Mouse (Mus musculus) kidney, adult 2 months (tissue): ENCODE results near the gene Spats2. TPM values are rescaled to one million over a fixed set of nuclear protein-coding genes. Genes with fewer than 3 reads are reported as not detected.

ENCODE experiments used
- DNase-seq: peaks from one replicate; pipeline ENCODE4 v3.0.0; 2021
- H3K27ac ChIP-seq: fragments of 200-500 bp; 2 replicates; pipeline ENCODE4 v1.5.1; 2012; ENCODE audit warnings: low read depth, low read length, control low read depth, inconsistent platforms; ENCODE audit not compliant: insufficient read depth
- H3K27me3 ChIP-seq: fragments of 200-500 bp; replicated peaks from 2 replicates; pipeline ENCODE4 v1.6.1; 2012; ENCODE audit warnings: mild to moderate bottlenecking, moderate library complexity, low read length, inconsistent platforms; ENCODE audit not compliant: control insufficient read depth, insufficient read depth
- H3K36me3 ChIP-seq: fragments of 200-500 bp; 2 replicates; pipeline ENCODE4 v1.6.1; 2012; ENCODE audit warnings: mild to moderate bottlenecking, moderate library complexity, low read length, inconsistent platforms; ENCODE audit not compliant: control insufficient read depth, insufficient read depth
- H3K4me1 ChIP-seq: fragments of 200-500 bp; 2 replicates; pipeline ENCODE4 v1.6.1; 2011; ENCODE audit warnings: low read length; ENCODE audit not compliant: control insufficient read depth, insufficient read depth
- H3K4me3 ChIP-seq: fragments of 200-500 bp; 2 replicates; pipeline ENCODE4 v1.5.1; 2011; ENCODE audit warnings: mild to moderate bottlenecking, low read depth, low read length, control low read depth; ENCODE audit not compliant: insufficient read depth
- CTCF ChIP-seq: fragments of 200-500 bp; conservative IDR thresholded peaks from 2 replicates; pipeline ENCODE4 v1.5.1; 2011; ENCODE audit warnings: low read depth, mild to moderate bottlenecking, control low read depth, low read length, moderate library complexity, mixed read lengths; ENCODE audit not compliant: insufficient read depth, insufficient read length
- POLR2A ChIP-seq: fragments of 200-500 bp; IDR thresholded peaks from one replicate; pipeline ENCODE4 v1.6.1; 2011; ENCODE audit warnings: low read depth, low read length, control low read depth
- WGBS: fragments of 180-500 bp; shearing (Covaris S2); methylation state at CpG from one replicate; pipeline ENCODE4 v1.1.7; 2018; 5-methylcytosine and 5-hydroxymethylcytosine counted together
- polyA plus RNA-seq: library from polyadenylated mRNA; depleted of rRNA; stranded (reverse); fragments of >200 nt; gene quantifications from 2 replicates; pipeline ENCODE4 v1.2.3, GENCODE M21; 2012

Spats2 gene
- polyA plus RNA-seq, 1 experiment = 8.6 TPM

DNA sequence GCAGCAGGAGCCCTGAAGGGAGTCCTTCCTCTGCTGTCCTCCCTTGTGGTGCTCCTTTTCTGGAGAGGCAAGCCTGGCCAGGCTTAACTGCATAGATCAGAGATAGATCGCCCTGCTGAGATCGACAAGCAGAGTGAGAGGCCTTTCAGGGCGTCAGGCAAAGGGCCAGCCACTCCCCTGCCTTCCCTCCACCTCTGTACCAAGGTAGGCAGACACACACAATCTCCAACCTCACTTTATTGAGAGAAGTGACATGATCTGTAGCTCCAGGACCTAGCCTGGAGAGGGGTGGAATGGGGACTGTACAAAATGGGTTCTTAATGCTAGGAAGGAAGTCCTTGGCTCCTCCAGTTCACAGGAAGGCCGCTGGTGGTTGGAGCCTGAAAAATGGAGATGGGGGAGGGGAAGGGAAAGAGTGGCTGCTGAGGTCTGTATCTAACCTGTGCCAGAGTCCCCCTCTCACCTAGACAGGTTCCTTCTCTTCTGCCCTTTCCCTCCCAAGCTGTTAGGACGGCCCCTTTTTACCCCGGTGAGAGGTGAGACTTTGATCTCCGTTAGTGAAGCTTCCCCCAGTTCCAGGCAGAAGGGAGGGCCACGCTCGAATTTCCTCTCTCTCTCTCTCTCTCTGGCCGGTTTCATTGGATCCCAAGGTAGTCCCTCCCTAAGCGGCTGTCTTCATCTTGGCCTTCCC is 41.7 kb upstream of the Spats2 start:
- 30% methylated on average over 11 of the region's 11 CpGs for WGBS
- no peaks in the 10 kb centered on the region for H3K27me3 ChIP-seq
- H3K36me3 ChIP-seq = no peaks in the 10 kb centered on the region
- peak; percentile 70 for DNase-seq
- H3K4me1 ChIP-seq = peaks cover 9% of the 10 kb centered on the region; the same call in 1 of the 2 replicates
- no peak overlapping the region for H3K4me3 ChIP-seq
- H3K27ac ChIP-seq = peak overlapping the region; percentile 43
- no peak for TF ChIP-seq POLR2A
- no peak for TF ChIP-seq CTCF

GRCm38 (mm10) chr15:99084618-99085017 is 41.1 kb upstream of the Spats2 start:
- WGBS = 48% methylated on average over 19 of the region's 19 CpGs
- DNase-seq = no peak
- H3K27ac ChIP-seq = 0 out of 2 replicates have a peak overlapping the region, but pooled peaks have one; percentile 12
- H3K27me3 ChIP-seq = no peaks in the 10 kb centered on the region
- no peak overlapping the region for H3K4me3 ChIP-seq
- peaks cover 9% of the 10 kb centered on the region; the same call in 1 of the 2 replicates for H3K4me1 ChIP-seq
- no peaks in the 10 kb centered on the region for H3K36me3 ChIP-seq
- TF ChIP-seq POLR2A (no peak), CTCF (no peak)

DNA sequence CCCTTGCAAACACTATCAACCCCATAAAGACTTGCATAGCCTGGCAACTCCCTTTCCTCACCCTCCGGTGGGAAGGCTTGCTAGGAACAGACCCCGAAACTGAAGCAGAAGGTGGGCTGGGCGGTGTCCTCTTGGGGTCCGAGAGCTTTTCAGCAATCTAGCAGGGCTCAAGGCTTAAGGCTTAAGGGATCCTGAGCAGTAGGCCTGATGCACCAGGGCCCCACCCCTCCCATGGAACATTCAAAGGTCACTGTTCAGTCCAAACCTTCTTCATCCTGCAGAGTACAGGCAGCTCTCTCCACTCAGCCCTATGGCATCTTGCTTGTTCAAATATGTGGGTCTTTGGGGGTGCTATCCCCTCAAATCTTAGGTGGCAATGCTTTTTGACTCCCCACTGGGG is 39.7 kb upstream of the Spats2 start:
- WGBS = 89% methylated on average over 4 of the region's 4 CpGs
- no peaks in the 10 kb centered on the region for H3K27me3 ChIP-seq

GRCm38 (mm10) chr15:99087253-99088075 is 38.3 kb upstream of the Spats2 start, which contains the start of gene C1ql4:
Gene C1ql4, minus strand, starts transcription at chr15:99087817.
- peaks cover 9% of the 10 kb centered on the region; the same call in 1 of the 2 replicates for H3K4me1 ChIP-seq
- DNase-seq = no peak
- no peak for TF ChIP-seq POLR2A
- TF ChIP-seq CTCF = peak; percentile 38
- H3K4me3 ChIP-seq = peak within 1 kb of the TSS; percentile 9; the same call in 1 of the 2 replicates
- no peaks in the 10 kb centered on the region for H3K36me3 ChIP-seq
- no peak within 1 kb of the TSS for H3K27ac ChIP-seq
- 15% methylated on average over 60 of the region's 60 CpGs for WGBS
- no peaks in the 10 kb centered on the region for H3K27me3 ChIP-seq

More for the DNA sequence above, 39.7 kb upstream of the Spats2 start:
- Histone ChIP-seq H3K27ac (no peak overlapping the region), H3K36me3 (no peaks in the 10 kb centered on the region), H3K4me1 (peaks cover 9% of the 10 kb centered on the region; the same call in 1 of the 2 replicates), H3K4me3 (no peak overlapping the region)
- TF ChIP-seq POLR2A = no peak
- DNase-seq = peak; percentile 67

- H3K27me3 ChIP-seq = no peaks in the 10 kb centered on the region
- DNase-seq = peak; percentile 74
- no peaks in the 10 kb centered on the region for H3K36me3 ChIP-seq
- H3K27ac ChIP-seq = no peak overlapping the region
- 1% methylated on average over 27 of the region's 27 CpGs for WGBS
- peak overlapping the region; percentile 9; the same call in 1 of the 2 replicates for H3K4me3 ChIP-seq
- TF ChIP-seq CTCF (peak; percentile 66), POLR2A (no peak)
- peaks cover 9% of the 10 kb centered on the region; the same call in 1 of the 2 replicates for H3K4me1 ChIP-seq
Measured at GRCm38 (mm10) chr15:99088292-99088691, 37.4 kb upstream of the Spats2 start.

- H3K27ac ChIP-seq = no peak overlapping the region
- DNase-seq = no peak
- no peaks in the 10 kb centered on the region for H3K27me3 ChIP-seq
- TF ChIP-seq CTCF = no peak
- no peak for TF ChIP-seq POLR2A
- no peak overlapping the region for H3K4me3 ChIP-seq
- no peaks in the 10 kb centered on the region for H3K36me3 ChIP-seq
- 54% methylated on average over 14 of the region's 14 CpGs for WGBS
- peaks cover 5% of the 10 kb centered on the region; the same call in 1 of the 2 replicates for H3K4me1 ChIP-seq
Measured at GRCm38 (mm10) chr15:99089069-99089468, 36.6 kb upstream of the Spats2 start.

DNA sequence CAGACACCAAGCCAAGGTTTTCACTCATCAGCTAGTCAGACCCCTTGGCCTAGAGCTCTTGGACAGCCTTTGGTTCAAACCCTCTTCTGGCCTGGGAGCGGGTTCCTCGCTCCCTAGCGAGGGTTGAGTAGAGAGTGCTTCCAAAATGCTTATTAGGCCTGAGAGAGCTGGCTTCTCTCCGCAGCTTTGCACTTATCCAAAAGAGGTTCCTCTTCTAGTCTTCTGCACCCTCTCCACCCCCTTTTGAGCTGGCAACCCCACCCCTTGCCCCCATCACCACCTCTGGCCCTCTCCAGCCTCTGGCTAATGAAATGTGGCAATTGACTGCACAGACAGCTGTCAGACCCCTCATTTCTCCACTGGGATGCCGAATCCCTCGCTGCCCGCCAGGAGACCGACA is 32.8 kb upstream of the Spats2 start, which contains the start of gene Dnajc22:
TSS of gene Dnajc22 (plus strand) at position 301 of the 400 bp plus-strand sequence.
- DNase-seq = no peak
- WGBS = 88% methylated on average over 8 of the region's 8 CpGs
- H3K27me3 ChIP-seq = no peaks in the 10 kb centered on the region
- H3K4me3 ChIP-seq = peak within 1 kb of the TSS; percentile 15
- TF ChIP-seq CTCF = no peak
- no peak for TF ChIP-seq POLR2A
- peaks cover 3% of the 10 kb centered on the region for H3K4me1 ChIP-seq
- H3K36me3 ChIP-seq = no peaks in the 10 kb centered on the region
- H3K27ac ChIP-seq = no peak within 1 kb of the TSS
